Mouse (Mus musculus) spleen, embryonic (tissue): Measurements from ENCODE around the gene Nanog.
"Not testable (repeated sequence)": the region's sequence is repeated elsewhere in the genome, so short reads cannot be mapped to it uniquely, and the experiment has no call there.

Experiments
- CTCF ChIA-PET: fragments of 350-600 bp; sonication (Branson Sonifier 250); formaldehyde crosslinking; loops from one replicate; lab custom pipeline; 2022; lab: Charles Lee

Nanog gene

GRCm38 (mm10) chr6:122707036-122707800, at the start of gene Nanog:
Nanog (plus strand) TSS chr6:122707489.
- CTCF ChIA-PET, result no interaction called here

- CTCF ChIA-PET, result no interaction called here
Measured at GRCm38 (mm10) chr6:122657630-122658029, 49.7 kb upstream of the Nanog start.

DNA sequence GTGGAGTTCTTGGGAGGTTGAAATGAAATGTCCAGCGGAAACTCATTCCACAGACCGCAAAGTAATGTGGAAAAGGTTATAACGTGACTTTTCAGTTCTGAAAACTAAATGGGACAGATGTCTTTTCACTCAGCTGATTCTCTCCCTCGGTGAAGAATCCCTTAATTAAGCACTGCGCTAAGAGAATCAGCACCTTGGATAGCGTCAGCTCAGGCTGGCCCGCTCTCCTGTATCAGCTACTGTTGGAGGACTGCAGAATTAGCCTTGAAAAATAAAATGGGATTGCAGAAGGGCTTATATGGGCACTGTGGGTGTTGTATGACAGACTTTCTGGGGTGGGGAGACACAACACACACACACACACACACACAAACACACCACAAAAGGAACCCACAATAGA, 47.7 kb upstream of the Nanog start:
- CTCF ChIA-PET, result interaction anchor here (0.6 to 0.7 kb wide), 2 partner anchors 14 to 77 kb away, joined by 7 read pairs; no protein-coding TSS in a partner anchor

- CTCF ChIA-PET, result interaction anchor here (0.7 kb wide), 1 partner anchor 100 kb away, joined by 3 read pairs; no protein-coding TSS in a partner anchor
Measured at GRCm38 (mm10) chr6:122660601-122661379, 46.5 kb upstream of the Nanog start.

GRCm38 (mm10) chr6:122662551-122663264, 44.6 kb upstream of the Nanog start:
- CTCF ChIA-PET, result interaction anchor here (0.6 kb wide), 1 partner anchor 385 kb away, joined by 4 read pairs; no protein-coding TSS in a partner anchor

GRCm38 (mm10) chr6:122663596-122664206, 43.6 kb upstream of the Nanog start:
- CTCF ChIA-PET, result interaction anchor here (0.6 kb wide), 1 partner anchor 384 kb away, joined by 4 read pairs; no protein-coding TSS in a partner anchor

GRCm38 (mm10) chr6:122665866-122666265, 41.4 kb upstream of the Nanog start:
- CTCF ChIA-PET, result no interaction called here

- CTCF ChIA-PET, result no interaction called here
Measured at GRCm38 (mm10) chr6:122667715-122668114, 39.6 kb upstream of the Nanog start.

DNA sequence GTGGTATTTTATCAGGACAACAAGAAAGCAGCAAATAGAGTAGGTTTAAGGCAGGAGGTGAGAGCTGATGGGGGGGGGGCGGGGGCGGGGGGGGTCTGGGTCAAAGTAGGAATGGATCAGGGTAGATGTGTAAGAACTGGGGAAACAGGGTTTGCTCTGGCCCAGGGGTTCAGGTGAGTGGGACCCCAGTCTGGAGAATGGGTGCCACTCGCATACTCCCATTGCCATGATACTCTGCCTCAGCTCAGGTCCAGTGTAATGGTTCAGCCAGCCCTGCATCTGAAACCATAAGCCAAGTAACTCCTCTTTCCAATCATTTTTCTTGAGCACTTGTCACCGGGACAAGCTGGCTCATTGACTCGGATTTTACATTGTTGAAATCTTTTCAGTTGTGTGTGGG, 38.5 kb upstream of the Nanog start:
- CTCF ChIA-PET, result interaction anchor here (0.6 kb wide), 2 partner anchors 12 to 79 kb away, joined by 3 to 4 read pairs; no protein-coding TSS in a partner anchor

- CTCF ChIA-PET, result interaction anchor here (0.6 to 0.8 kb wide), 4 partner anchors 46 to 629 kb away, joined by 3 to 5 read pairs (median 4); no protein-coding TSS in a partner anchor
Measured at GRCm38 (mm10) chr6:122669406-122670200, 37.7 kb upstream of the Nanog start.

GRCm38 (mm10) chr6:122670201-122670551, 37.1 kb upstream of the Nanog start:
- CTCF ChIA-PET, result interaction anchor here (0.6 to 0.8 kb wide), 3 partner anchors 46 to 629 kb away, joined by 3 to 5 read pairs (median 3); no protein-coding TSS in a partner anchor

DNA sequence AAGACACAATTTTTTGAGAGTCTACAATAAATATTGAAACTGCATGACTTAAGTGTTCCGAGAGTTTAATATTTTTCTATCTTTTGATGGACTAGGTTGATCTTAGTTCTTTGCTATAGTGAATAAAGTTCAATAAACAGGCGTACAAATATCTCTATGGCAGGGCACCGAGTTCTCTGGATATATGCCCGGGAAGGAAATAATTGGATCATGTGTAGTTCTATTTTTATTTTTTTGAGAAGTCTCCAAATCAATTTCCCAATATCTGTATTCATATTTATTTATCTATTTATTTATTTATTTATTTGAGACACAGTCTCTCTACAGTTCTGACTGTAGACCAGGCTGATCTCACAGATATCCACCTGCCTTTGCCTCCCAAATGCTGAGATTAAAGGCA, 36.4 kb upstream of the Nanog start:
- CTCF ChIA-PET, result no interaction called here

DNA sequence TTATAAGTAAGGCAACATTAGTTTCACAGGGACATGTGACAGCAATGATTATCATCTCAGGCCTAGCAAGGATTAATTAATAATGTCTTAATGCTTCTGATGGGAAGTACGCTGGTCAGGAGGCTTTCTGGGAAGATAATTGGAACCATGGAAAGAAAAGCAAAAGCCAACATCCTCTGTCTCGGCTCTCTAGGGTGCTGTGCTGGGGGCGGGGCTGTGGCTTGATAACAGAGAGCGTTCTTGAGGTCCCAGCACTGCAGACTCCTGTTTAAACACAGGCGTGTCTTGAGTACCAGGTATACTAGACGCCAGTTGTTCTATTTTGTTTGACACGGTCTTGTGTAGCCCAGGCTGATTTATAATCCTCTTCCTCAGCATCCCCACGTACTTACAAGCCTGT, 34.5 kb upstream of the Nanog start:
- CTCF ChIA-PET, result no interaction called here

DNA sequence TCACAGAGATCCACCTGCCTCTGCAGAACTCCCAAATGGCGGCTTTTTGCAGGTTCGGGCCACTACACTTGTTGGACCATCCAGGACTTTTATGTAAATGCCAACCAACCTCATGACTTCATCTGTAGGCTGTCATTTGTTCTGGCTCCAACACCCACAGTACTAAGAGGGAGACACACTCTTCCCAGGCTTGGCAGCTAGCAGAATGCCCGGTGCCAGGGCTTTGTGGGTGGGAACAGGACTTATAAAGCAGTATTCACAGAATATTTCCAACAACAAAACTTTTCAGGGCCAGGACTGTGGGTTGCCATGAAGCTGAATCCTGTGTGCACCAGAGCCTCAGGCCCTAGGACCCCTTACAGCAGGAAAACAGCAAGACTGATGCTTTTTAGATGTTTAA, 24.6 kb upstream of the Nanog start:
- CTCF ChIA-PET, result no interaction called here

DNA sequence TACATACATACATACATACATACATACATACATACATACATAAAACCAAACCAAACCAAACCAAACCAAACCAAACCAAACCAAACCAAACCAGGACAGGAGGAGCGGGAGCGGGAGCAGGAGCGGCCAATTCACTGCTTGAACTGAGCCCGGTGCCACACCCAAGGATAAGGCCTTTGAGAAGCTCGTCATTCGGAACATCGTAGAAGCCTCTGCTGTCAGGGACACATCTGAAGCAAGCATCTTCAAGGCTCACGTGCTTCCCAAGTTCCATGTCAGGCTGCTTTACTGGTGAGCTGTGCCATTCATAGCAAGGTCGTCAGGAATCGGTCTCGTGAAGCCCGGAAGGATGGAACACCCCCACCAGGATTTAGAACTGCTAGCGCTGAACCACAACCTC, 20.6 kb upstream of the Nanog start:
- CTCF ChIA-PET, result no interaction called here

- CTCF ChIA-PET, result no interaction called here
Measured at GRCm38 (mm10) chr6:122689411-122690055, 17.8 kb upstream of the Nanog start.

DNA sequence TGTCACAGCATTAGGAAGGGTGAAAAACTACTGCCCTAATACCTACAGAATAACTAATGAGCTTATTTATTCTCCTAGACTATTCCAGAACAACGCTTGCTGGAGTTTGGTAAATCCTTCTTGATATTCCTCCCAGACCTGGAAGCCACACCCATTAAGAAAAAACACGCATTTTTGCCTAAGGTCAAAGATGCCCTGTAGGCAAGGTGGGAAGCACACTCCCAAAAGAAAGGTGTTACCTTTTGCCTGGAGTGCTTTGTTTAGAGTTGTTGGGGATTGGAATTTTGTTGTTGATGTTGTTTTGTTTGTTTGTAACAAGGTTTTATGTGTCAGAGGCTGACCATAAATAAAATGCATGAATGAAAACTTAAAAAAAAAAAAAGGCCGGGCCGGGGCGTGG, 17.2 kb upstream of the Nanog start:
- CTCF ChIA-PET, result no interaction called here

DNA sequence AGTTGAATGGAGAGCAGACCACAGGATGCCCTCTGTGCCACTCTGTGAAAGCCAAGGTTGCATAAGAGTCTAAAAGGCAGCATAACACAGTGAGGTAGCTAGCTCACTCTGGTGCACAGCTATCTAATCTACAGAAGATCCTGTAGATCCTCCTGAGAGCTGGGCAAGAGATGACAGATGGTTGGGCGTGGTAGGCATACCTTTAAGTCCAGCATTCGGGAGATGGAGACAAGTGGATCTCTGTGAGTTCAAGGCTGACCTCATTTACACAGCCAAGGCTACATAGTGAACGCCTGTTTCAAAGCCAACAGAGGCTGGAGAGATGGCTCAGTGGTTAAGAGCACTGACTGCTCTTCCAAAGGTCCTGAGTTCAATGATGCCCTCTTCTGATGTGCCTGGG, 11.9 kb upstream of the Nanog start:
- CTCF ChIA-PET, result no interaction called here

GRCm38 (mm10) chr6:122699628-122700027, 7.7 kb upstream of the Nanog start:
- CTCF ChIA-PET, result not testable (repeated sequence)

- CTCF ChIA-PET, result no interaction called here
Measured at GRCm38 (mm10) chr6:122701816-122702215, 5.5 kb upstream of the Nanog start.
